Mouse (Mus musculus): ENCODE data around the gene Ttc9.

Gene Ttc9

GRCm38 (mm10) chr12:81658086-81658485, 27.0 kb downstream of the Ttc9 start:
- no peak for DNase-seq (ENCODE audit: low read depth, low spot score)

- DNase-seq (ENCODE audit: low read depth, low spot score) = no peak
These were observed 31.0 kb downstream of the Ttc9 start for GRCm38 (mm10) chr12:81662076-81662475.

- no peak for DNase-seq (ENCODE audit: low read depth, low spot score)
These were observed 32.1 kb downstream of the Ttc9 start for GRCm38 (mm10) chr12:81663116-81663515.

GRCm38 (mm10) chr12:81663906-81664305, 32.9 kb downstream of the Ttc9 start:
- DNase-seq (ENCODE audit: low read depth, low spot score) = no peak

GRCm38 (mm10) chr12:81668406-81668805, 37.4 kb downstream of the Ttc9 start:
- no peak for DNase-seq (ENCODE audit: low read depth, low spot score)

GRCm38 (mm10) chr12:81675557-81675956, 44.5 kb downstream of the Ttc9 start:
- no peak for DNase-seq (ENCODE audit: low read depth, low spot score)

GRCm38 (mm10) chr12:81679807-81680529, 48.9 kb downstream of the Ttc9 start:
- DNase-seq (ENCODE audit: low read depth, low spot score) = no peak

GRCm38 (mm10) chr12:81683395-81683794, 52.3 kb downstream of the Ttc9 start:
- DNase-seq (ENCODE audit: low read depth, low spot score) = no peak

- DNase-seq (ENCODE audit: low read depth, low spot score) = no peak
These were observed 53.0 kb downstream of the Ttc9 start for GRCm38 (mm10) chr12:81684096-81684495.

GRCm38 (mm10) chr12:81685981-81686380, 54.9 kb downstream of the Ttc9 start:
- DNase-seq (ENCODE audit: low read depth, low spot score) = no peak

- DNase-seq (ENCODE audit: low read depth, low spot score) = no peak
These were observed 55.5 kb downstream of the Ttc9 start for GRCm38 (mm10) chr12:81686406-81687117.

- no peak for DNase-seq (ENCODE audit: low read depth, low spot score)
These were observed 56.8 kb downstream of the Ttc9 start for GRCm38 (mm10) chr12:81687873-81688272.

- no peak for DNase-seq (ENCODE audit: low read depth, low spot score)
These were observed 57.5 kb downstream of the Ttc9 start for GRCm38 (mm10) chr12:81688537-81688936.

- DNase-seq (ENCODE audit: low read depth, low spot score) = no peak
These were observed 58.5 kb downstream of the Ttc9 start for GRCm38 (mm10) chr12:81689505-81690056.

GRCm38 (mm10) chr12:81690111-81690510, 59.1 kb downstream of the Ttc9 start:
- DNase-seq (ENCODE audit: low read depth, low spot score) = no peak

- no peak for DNase-seq (ENCODE audit: low read depth, low spot score)
These were observed 59.7 kb downstream of the Ttc9 start for GRCm38 (mm10) chr12:81690751-81691150.

GRCm38 (mm10) chr12:81691177-81691730, 60.2 kb downstream of the Ttc9 start:
- no peak for DNase-seq (ENCODE audit: low read depth, low spot score)

GRCm38 (mm10) chr12:81698011-81698410, 67.0 kb downstream of the Ttc9 start:
- DNase-seq (ENCODE audit: low read depth, low spot score) = no peak

- peak; percentile 51 for DNase-seq (ENCODE audit: low read depth, low spot score)
These were observed 71.9 kb downstream of the Ttc9 start for GRCm38 (mm10) chr12:81702903-81703302.

- DNase-seq (ENCODE audit: low read depth, low spot score) = no peak
These were observed 81.6 kb downstream of the Ttc9 start for GRCm38 (mm10) chr12:81712618-81713017.

All from retina, postnatal 7 days (tissue).